11 mouse cellular contexts compared by ENCODE assay signal in genomic region chr5:121809667-121810224, GRCm38 (mm10). TPM values are rescaled to one million over a fixed set of nuclear protein-coding genes. Genes with fewer than 3 reads are reported as not detected.
DNase-seq lines count a peak whose midpoint lies in the region; ATAC-seq and TF ChIP-seq lines count a peak whose summit lies in the region.
"Had no signal": no experiment of that assay in that cellular context is flagged by ENCODE, and none has a peak within 500 bp of the region (broad histone marks: within the 10 kb centered on the region; RNA-seq: fewer than 3 reads in every experiment).

No protein-coding gene starts in this region.

- H3K36me3 ChIP-seq in kidney, adult 2 months (ENCODE audit: control insufficient read depth, insufficient read depth, low read length): no peaks in the 10 kb centered on the region
- peaks cover 68% of the 10 kb centered on the region for H3K36me3 ChIP-seq in kidney, embryonic 14.5 days (ENCODE audit: control insufficient read depth, insufficient read depth, low read length)
- H3K36me3 ChIP-seq in heart, embryonic 15.5 days: peaks cover 57% of the 10 kb centered on the region
- H3K36me3 ChIP-seq in midbrain, embryonic 10.5 days: peaks cover 93% of the 10 kb centered on the region

- no peak overlapping the region for H3K9ac ChIP-seq in kidney, embryonic 14.5 days (ENCODE audit: low read depth, low read length)
- no peak overlapping the region for H3K9ac ChIP-seq in heart, embryonic 15.5 days

- peaks cover 7% of the 10 kb centered on the region for H3K4me1 ChIP-seq in kidney, adult 2 months (ENCODE audit: control insufficient read depth, insufficient read depth, low read length)
- no peaks in the 10 kb centered on the region for H3K4me1 ChIP-seq in kidney, embryonic 14.5 days (ENCODE audit: control insufficient read depth, insufficient read depth, low read length)
- peaks cover 39% of the 10 kb centered on the region for H3K4me1 ChIP-seq in heart, embryonic 15.5 days (replicated peaks)
- no peaks in the 10 kb centered on the region for H3K4me1 ChIP-seq in midbrain, embryonic 10.5 days

- TF ChIP-seq POLR2A in kidney, adult 2 months (IDR thresholded peaks at IDR 0.05; ENCODE audit: low read depth, low read length): no peak

- 37% methylated on average over 5 of the region's 5 CpGs for WGBS in kidney, adult 2 months
- WGBS in kidney, embryonic 14.5 days: 62% methylated on average over 5 of the region's 5 CpGs
- WGBS in heart, embryonic 15.5 days: 25% methylated on average over 5 of the region's 5 CpGs
- 88% methylated on average over 5 of the region's 5 CpGs for WGBS in midbrain, embryonic 10.5 days

- H3K27ac ChIP-seq in kidney, adult 2 months (ENCODE audit: insufficient read depth, low read depth, low read length): no peak overlapping the region
- H3K27ac ChIP-seq in kidney, embryonic 14.5 days (ENCODE audit: low read depth, low read length): no peak overlapping the region
- H3K27ac ChIP-seq in heart, embryonic 15.5 days: peak overlapping the region; percentile 46
- no peak overlapping the region for H3K27ac ChIP-seq in midbrain, embryonic 10.5 days (replicated peaks)
- H3K27ac ChIP-seq: macrophage had no signal

- no peaks in the 10 kb centered on the region for H3K9me3 ChIP-seq in kidney, embryonic 14.5 days (ENCODE audit: control insufficient read depth, low read length)
- H3K9me3 ChIP-seq in heart, embryonic 15.5 days (replicated peaks): no peaks in the 10 kb centered on the region
- H3K9me3 ChIP-seq in midbrain, embryonic 10.5 days (replicated peaks): no peaks in the 10 kb centered on the region

- H3K4me2 ChIP-seq in kidney, embryonic 14.5 days (replicated peaks; ENCODE audit: low read depth, low read length): no peak overlapping the region
- 0 out of 2 replicates have a peak overlapping the region, but pooled peaks have one; percentile 1 for H3K4me2 ChIP-seq in heart, embryonic 15.5 days

- peak; percentile 73 for DNase-seq in adrenal gland, postnatal 14 days
- no peak for DNase-seq in adrenal gland, adult 18-20 months (ENCODE audit: low spot score in 2 of 2)
- DNase-seq in kidney, adult 2 months: peak; percentile 59
- peak; percentile 22 for DNase-seq in MN1 (ENCODE audit: low spot score)
- no peak for DNase-seq in midbrain, embryonic 10.5 days (ENCODE audit: low spot score)
- DNase-seq: embryo, embryonic 11 days; left cerebral cortex, postnatal 4 days had no signal

- H3K27me3 ChIP-seq in kidney, adult 2 months (replicated peaks; ENCODE audit: control insufficient read depth, insufficient read depth, low read length): no peaks in the 10 kb centered on the region
- H3K27me3 ChIP-seq in kidney, embryonic 14.5 days (ENCODE audit: control insufficient read depth, insufficient read depth, low read length): no peaks in the 10 kb centered on the region
- H3K27me3 ChIP-seq in heart, embryonic 15.5 days: no peaks in the 10 kb centered on the region
- H3K27me3 ChIP-seq in midbrain, embryonic 10.5 days (ENCODE audit: low read depth, poor library complexity, severe bottlenecking): no peaks in the 10 kb centered on the region

- TF ChIP-seq CTCF in kidney, adult 2 months (conservative IDR thresholded peaks at IDR 0.05; ENCODE audit: insufficient read depth, insufficient read length, low read depth, low read length): no peak

- H3K4me3 ChIP-seq in kidney, adult 2 months (ENCODE audit: insufficient read depth, low read depth, low read length): no peak overlapping the region
- H3K4me3 ChIP-seq in kidney, embryonic 14.5 days (ENCODE audit: low read length): no peak overlapping the region
- no peak overlapping the region for H3K4me3 ChIP-seq in heart, embryonic 15.5 days
- no peak overlapping the region for H3K4me3 ChIP-seq in midbrain, embryonic 10.5 days

- ATAC-seq in kidney, embryonic 14.5 days (ENCODE audit: low FRiP score, low TSS enrichment): no peak
- ATAC-seq in heart, embryonic 15.5 days (replicated peaks; ENCODE audit: insufficient number of reproducible peaks, insufficient read depth, low FRiP score, low read depth): no peak
- ATAC-seq in granulocyte monocyte progenitor cell, adult 5-6 weeks (replicated peaks; ENCODE audit: poor library complexity, severe bottlenecking): no peak

RNA-seq across cellular contexts. Expression of gene Sh2b3, which starts 27.7 kb away (rescaled TPM):
- 35.6 and 43.0 TPM in 2 replicates for total RNA-seq in adrenal gland, postnatal 14 days (2021)
- 10 to 100 TPM; 28.4 to 29.6 TPM for total RNA-seq in adrenal gland, adult 18-20 months (2021)
- polyA plus RNA-seq in kidney, adult 2 months (2012; rRNA removed): 19.7 and 20.8 TPM in 2 replicates
- polyA plus RNA-seq in kidney, embryonic 14.5 days (2014; fragmentation: Nextera tagmentation; extraction: Ambion mirVana): 18.1 and 22.9 TPM in 2 replicates
- 13.2 and 18.5 TPM in 2 replicates for polyA plus RNA-seq in heart, embryonic 15.5 days (2015; fragmentation: Nextera tagmentation; extraction: Ambion mirVana)
- 6.9 and 8.1 TPM in 2 replicates for polyA plus RNA-seq in midbrain, embryonic 10.5 days (2016; fragmentation: Nextera tagmentation; extraction: Ambion mirVana)
- total RNA-seq in granulocyte monocyte progenitor cell, adult 5-6 weeks (2014; fragmentation: Nextera tagmentation): 31.5 and 32.8 TPM in 2 replicates
- total RNA-seq in granulocyte monocyte progenitor cell, adult 5-6 weeks (2017): 11.9 and 12.5 TPM in 2 replicates

RNA-seq across cellular contexts. Expression of gene Pheta1, which starts 39.0 kb away (rescaled TPM):
- total RNA-seq in adrenal gland, postnatal 14 days (2021): 7.1 and 8.8 TPM in 2 replicates
- 1 to 10 TPM; 5.1 to 5.4 TPM for total RNA-seq in adrenal gland, adult 18-20 months (2021)
- polyA plus RNA-seq in kidney, adult 2 months (2012; rRNA removed): 19.1 and 23.4 TPM in 2 replicates
- 16.1 and 22.6 TPM in 2 replicates for polyA plus RNA-seq in kidney, embryonic 14.5 days (2014; fragmentation: Nextera tagmentation; extraction: Ambion mirVana)
- polyA plus RNA-seq in heart, embryonic 15.5 days (2015; fragmentation: Nextera tagmentation; extraction: Ambion mirVana): 15.1 and 18.2 TPM in 2 replicates
- 46.7 and 52.9 TPM in 2 replicates for polyA plus RNA-seq in midbrain, embryonic 10.5 days (2016; fragmentation: Nextera tagmentation; extraction: Ambion mirVana)
- 0.62 and 2.6 TPM in 2 replicates for total RNA-seq in granulocyte monocyte progenitor cell, adult 5-6 weeks (2014; fragmentation: Nextera tagmentation)
- total RNA-seq in granulocyte monocyte progenitor cell, adult 5-6 weeks (2017): 1.1 and 2.2 TPM in 2 replicates

Comparison
In these comparisons a context has a peak if more than half of its experiments do, and no peak if none do; other contexts are left out.
1. DNase-seq: peak in adrenal gland, postnatal 14 days (single experiment), kidney, adult 2 months (single experiment) and MN1 (single experiment); none in adrenal gland, adult 18-20 months (0 of 2) and midbrain, embryonic 10.5 days (single experiment).